Mouse (Mus musculus) spleen, postnatal 36 days (tissue): Measurements from ENCODE around the gene Vps51.

ENCODE experiments used
- DNase-seq, 2 experiments: peaks; one replicate each; pipeline ENCODE4 v3.0.0; 2022; ENCODE audit warnings: low spot score in 2 of 2, mixed read lengths in 1 of 2

The Vps51 gene

DNA sequence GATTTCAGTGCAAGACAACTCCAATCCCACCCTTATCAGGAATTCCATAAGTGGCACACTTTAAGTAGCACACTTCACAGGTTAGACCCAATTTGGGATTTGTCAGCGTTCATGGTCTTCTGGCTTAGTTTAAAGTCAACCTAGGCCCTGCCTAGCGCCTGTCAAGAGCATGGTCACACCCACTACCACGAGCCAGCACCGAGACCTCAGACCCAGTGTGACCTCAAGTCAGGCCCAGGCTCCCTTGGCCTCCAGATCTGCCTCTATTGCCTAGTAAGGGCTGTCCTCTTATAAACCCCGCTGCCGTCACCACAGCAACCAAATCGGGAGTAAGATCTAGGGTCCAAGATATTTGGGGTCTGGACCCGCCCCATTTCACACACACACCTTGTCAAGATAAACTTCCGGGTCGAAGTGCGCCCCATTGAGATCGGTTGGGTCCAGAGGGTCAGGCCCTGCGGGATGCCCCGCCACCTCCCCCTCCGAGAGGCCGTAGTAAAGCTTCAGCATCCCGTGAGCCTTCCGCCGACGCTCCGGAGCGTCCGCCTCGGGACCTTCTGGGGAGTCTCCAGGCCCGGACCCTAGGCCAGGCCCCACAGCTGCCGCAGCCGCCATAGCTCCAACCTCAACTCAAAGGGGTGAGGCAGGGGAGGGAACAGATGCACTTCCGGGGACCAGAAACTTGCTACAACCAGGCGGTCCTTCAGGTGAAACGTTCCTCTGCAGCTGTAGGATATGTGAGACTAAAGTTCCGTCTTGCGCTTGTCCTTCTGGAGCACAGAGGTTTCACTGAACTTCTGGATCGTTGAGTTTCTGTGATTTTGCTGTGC lies at the start of gene Vps51:
Vps51 (minus strand) TSS at position 668 of the 830 bp plus-strand sequence.
- DNase-seq = peak; percentile 83

DNA sequence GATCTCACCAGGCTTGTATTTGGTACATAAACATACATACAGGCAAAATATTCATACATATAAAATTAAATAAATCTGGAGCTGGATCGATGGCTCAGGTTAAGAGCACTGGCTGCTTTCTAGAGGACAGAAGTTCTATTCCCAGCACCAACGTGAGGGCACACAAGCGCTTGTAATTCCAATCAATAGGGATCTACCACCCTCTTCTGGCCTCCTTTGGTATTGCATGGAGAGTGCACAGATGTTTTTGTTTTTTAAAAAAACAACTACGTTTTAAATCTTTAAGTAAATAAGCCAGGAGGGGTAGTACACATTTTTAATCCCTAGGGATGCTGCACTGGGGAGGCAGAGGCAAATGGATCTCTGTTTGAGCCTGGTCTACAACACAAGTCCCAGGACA lies 49.3 kb upstream of the Vps51 start:
- peak; percentile 24 to 61 for DNase-seq

DNA sequence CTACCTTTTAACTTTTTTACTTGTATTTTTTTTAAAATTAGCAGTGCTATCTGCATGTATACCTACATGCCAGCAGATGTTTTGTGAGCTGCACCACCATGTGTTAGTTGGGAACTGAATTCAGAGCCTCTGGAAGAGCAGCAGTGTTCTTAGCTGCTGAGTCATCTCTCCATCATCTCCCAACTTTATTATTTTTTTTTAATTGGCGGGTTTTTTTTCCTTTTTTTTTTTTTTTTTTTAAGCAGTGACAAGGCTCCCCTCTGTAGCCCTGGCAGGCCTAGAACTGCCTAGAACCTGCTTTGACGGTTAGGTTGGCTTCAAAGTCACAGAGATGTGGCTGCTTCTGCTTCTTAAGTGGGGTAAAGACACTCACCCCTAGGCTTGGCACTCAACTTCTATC lies 47.9 kb upstream of the Vps51 start:
- no peak for DNase-seq

DNA sequence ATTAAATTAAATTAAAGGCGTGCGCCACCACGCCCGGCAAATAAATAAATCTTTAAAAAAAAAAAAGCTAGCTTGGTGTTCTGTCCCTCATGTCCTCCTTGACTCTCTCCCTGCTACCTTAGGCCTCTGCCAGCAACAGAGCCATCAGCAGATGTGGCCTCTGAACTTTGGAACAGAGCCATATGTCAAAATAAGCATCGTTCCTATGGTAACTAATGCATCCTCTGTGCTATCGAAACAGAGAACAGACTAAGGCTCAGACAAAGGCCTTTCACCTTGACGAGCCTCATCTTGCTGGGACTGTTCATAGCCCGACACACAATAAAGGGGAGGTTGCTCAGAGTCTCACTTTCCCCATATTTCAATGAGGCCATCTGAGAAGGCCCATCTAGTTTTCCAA lies 46.3 kb upstream of the Vps51 start:
- no peak for DNase-seq

DNA sequence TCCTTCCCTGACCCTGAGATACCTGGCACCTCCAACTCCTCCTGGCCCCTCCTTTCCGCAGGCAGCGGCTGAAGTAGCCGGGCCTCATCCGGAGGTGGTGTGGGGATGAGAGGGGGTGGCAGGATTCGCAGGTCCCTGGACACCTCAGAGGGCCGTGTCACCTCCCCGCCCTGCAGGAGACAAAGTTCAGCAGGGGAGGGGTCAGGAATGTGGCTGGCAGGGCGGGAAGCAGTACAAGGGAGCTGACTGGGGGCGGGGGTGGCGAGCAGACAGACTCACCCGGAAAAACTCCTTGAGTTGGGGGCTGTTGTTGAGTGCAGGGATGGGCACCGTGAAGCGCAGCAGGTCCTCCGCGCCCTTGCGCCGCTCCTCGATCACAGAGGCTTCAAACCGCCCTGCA lies 44.7 kb upstream of the Vps51 start:
- DNase-seq = no peak

DNA sequence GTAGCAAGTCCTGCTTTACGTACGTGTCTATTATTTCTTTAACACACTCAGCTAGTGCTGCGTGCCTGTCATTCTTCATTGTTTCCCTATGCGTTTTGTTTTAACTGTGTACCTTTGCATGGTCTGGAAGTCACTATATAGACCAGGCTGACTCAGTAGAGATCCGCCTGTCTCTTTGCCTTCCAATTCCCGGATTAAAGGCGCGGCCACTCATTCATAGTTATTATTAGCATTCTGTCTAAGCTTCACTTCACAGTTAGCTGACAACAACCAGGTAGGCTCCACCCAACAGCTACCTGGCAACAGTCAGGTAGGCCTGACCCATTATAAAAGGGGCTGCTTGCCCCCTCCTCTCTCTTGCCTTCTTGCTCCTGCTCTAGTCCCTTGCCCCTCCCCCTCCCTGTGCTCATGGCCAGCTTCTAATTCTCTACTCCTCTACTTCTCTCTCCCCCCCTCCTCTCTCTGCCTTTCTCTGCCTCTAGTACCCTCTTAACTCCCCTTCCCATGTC lies 41.7 kb upstream of the Vps51 start:
- no peak for DNase-seq

DNA sequence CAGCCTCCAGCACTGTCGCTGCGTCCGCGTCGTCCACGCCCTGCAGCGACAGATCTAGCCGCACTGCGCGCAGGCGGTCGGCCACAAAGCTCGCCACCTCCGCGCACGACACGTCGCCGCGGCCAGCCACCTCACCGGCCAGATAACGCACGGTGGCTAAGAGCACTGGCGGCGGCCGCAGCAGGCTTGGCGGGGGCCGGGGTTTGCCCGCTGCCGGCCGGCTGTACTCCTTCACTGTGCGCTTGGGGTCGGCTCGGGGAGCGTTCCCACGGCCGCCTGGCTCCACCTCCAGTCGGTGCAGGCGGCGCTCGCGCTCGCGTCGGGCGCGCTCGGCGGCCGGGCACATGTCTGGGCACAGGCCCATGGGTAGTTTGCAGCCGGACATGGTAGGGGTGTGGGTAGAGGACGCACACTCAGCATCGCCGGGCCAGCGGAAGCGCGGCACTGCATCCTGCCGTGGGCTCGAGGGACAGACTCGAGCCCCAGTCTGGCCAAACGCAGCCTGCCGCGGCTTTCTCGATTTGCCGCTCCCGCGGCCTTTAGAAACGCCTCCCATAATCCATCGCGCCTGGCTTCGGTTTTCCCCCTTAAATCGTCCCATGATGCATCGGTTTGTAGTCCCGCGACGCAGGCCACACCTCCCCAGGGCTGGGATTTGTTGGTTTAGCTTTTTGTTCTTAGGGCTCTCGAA lies 41.1 kb upstream of the Vps51 start, which contains the start of gene Sac3d1:
Sac3d1 (minus strand) TSS at position 665 of the 691 bp plus-strand sequence.
- DNase-seq = peak; percentile 88 to 91

DNA sequence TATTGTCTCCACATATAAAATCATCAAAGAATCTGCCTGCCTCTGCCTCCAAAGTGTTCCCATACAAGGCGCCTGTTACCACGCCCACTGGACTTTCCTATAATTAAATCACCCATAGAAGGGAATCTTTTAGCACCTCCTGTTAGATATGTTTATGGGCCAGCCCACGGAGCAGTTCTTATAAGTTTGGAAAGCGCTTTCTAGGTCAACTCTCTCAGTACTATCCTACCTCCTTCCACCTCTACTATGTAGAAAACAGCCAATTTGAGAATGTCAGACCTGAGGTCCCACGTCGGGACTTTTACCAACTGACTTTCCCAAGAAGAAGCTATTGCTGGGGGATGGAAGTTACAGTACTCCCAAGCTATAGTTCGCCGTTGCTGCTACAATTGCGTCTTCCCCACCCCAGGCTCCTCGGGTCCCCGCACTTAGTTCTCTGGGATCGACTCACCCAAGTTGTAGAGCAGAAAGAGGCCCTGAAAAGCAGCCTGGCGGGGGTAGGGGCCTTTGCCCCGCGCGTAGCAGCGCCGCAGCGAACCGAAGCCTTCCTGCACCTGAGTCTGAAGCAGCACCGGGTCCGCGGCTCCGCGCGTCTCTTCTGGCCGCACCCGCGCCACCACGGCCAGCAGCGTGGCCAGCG lies 40.4 kb upstream of the Vps51 start:
- DNase-seq = no peak

DNA sequence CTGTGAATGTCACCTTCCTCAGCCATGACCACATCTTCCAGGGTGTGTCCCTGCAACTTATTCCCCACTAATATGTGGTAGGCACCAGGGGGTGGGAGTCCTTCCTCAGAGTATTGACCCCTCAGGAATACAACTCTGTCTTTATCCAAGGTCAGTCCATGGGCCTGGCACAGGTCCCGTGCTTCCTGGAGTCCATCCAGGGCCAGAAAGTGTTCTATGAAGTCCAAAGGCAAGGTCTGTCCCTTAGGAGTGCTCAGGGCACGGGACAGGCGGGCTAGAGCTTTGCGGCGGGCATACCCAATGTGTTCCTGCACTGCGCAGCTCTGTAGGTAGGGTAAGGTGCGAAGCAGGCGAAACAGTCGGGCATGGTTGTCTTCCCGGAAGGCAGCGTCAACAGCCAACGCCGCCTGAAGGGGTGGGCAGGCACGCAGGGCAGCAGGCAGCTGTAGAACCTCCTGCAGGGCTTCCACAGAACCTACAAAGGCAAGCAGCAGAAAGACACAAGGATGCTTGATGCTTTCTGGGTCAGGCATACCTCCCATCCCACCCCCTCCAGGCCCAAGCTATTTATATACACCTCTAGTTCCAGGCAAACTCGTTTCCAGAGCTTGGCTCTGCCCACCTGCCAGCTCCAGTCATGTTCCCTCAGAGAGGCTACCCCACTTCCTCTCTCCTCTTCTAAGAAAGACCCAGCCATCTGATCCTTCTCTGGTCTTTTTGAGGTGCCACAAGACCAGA lies 39.3 kb upstream of the Vps51 start:
- DNase-seq = no peak

DNA sequence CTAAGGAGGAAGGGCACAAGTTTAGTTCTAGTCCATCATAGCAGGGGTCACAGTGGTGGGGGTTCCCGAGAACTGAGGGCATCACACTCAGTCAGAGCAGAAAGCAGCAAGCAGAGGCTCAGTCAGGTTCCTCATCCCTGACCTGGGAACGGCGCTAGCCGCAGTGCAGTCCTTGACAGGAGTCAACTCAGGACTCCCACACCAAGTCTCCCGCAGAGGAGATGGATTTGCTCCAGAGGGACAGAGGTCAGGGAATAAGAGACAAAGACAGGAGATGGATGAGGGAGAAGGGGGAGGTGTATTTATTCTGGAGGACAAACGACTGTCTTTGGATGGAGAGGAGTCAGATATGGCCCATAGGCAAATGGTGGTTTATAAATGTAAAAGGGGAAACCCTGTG lies 36.1 kb upstream of the Vps51 start:
- no peak for DNase-seq

DNA sequence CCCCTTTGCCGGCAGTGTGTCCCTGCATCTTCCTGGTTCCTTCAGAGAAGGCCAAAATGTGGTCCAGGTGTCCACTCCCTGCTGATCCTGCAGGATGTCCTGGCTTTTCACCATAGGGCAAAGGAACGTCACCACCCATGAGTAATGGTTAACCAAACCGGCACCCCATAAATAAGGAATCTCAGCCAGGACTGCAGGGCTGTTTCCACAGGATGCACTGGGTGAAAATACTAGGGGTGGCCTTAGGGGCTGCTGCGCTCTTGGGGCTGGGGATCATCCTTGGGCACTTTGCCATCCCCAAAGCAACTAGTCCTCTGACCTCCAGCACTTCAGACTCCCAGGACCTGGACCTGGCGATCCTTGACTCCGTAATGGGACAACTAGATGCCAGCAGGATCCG lies 28.6 kb upstream of the Vps51 start, which contains the start of gene Naaladl1:
Naaladl1 (plus strand) TSS at position 197 of the 400 bp plus-strand sequence.
- DNase-seq = no peak

DNA sequence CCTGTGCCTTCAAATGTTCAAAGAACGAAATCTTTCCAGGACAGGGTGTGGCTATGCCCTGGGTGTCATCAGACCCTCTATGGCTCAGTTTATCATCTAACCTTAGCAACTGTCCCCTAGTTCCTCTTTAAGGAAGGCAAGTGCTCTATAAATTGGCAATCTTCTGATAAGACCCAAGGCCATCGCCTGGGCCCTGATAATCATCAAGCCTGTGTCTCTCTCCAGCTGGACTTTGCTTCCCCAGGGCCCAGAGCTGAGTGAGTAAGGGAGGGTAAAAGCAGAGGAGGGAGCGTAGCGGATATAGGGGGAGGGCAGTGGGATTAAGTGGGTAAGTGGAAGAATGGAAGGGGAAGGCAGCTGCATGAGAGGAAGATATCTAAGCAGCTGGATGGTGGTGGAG lies 27.4 kb upstream of the Vps51 start:
- DNase-seq = no peak

DNA sequence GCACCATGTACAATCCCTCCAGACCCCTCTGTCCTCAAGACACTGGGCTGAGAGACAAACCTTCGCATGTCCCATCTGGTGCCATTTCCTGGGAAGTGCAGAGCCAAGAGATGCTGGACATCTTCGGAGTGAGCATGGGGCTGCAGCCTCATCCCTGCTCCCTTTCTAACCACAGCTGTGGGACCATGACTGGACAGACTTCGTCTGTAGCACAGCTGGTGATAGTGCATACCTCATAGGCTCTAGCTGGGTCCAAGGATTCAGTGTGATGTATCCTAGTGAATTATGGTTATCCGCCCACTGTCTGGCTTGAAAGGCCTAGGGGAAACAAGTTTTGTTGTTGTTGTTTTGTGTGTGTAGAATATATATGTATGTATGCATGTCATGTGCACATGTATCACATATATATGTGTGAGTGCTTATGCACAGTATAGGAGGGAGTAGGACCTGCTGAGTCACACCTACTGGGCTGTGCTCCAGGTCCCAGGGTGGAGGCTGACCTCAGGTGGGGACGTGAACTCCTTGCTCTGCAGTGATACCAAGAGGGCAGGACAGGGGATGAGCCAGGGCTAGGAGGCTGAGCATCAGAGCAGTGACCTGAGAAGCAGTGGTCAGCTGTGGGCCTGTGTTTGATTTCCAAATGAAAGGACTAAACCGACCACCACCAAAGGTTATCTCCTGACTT lies 25.3 kb upstream of the Vps51 start:
- peak; percentile 62 to 78 for DNase-seq

DNA sequence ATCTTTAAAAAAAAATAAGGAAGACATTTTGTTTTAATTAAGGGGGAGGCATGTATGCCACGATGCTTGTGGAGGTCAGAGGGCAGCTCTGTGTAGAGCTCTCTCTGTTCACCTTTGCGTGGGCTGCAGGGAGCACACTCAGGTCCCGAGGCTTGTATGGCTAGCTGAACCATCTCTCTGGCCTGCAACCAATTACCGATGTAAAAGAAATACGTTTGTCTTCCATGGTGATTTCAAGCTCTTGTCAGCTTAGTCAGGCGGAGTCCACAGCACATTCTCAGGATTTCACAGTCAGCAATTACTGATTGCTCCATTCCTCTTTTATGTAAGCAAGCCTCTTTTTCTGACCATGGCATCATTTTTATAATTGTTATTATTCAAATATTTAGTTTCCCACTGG lies 24.2 kb upstream of the Vps51 start:
- no peak for DNase-seq

DNA sequence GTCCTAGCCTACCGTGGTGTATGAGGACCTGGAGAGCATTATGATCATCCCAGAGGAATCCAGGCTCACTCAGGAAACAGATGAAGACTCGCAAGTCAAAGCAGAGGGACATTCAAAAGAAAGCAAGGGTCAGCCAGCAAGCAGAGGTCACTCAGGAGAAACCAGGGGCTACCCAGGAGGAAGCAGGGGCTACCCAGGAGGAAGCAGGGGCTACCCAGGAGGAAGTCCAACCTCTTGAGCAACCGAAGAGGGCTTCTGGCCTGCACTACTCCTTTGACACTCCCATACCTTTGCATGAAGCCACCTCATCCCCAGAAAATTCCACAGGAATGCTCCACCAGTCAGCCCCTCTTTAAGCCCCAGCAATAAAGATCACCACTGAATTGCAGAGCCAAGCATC lies 20.8 kb upstream of the Vps51 start:
- DNase-seq = no peak

DNA sequence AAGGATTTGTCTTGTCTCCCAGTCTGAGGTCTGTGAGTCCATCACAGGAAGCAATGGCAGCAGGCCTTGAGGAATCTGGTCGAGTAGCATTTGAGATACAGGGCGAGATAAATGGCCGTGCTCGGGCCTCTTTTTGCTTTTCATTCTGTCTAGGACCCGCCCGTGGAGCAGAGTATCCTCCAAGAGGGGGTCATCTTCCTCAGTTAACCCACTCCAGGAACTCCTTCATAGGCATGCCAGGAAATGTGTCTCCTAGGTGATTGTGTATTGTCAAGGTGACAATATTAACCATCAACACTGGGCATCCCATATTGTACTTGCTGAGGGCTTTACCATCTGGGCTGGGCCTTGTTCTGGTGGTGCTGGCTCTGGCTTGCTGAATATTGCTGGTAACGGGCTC lies 17.1 kb upstream of the Vps51 start, which contains the start of gene AC131692.1:
AC131692.1 (plus strand) TSS at position 301 of the 400 bp plus-strand sequence.
- no peak for DNase-seq

DNA sequence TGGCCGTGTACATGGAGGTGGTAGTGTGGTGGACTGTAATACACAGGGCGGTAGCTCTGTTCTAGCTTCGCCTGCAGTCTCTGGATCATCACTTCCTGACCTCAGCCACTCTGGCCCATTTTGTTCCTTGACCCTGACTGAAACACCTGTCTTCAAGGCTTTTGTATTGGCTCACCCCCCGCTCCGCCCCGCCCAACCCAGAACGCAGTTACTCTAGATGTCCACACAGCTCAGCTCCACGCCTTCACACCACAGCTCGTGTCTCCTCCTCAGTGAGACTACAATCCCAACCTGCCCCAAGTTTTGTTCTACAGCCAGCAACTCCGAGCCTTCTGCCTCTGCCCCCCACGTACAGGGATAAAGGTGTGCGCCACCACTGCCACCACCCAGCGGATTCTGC lies 11.8 kb upstream of the Vps51 start:
- DNase-seq = no peak

DNA sequence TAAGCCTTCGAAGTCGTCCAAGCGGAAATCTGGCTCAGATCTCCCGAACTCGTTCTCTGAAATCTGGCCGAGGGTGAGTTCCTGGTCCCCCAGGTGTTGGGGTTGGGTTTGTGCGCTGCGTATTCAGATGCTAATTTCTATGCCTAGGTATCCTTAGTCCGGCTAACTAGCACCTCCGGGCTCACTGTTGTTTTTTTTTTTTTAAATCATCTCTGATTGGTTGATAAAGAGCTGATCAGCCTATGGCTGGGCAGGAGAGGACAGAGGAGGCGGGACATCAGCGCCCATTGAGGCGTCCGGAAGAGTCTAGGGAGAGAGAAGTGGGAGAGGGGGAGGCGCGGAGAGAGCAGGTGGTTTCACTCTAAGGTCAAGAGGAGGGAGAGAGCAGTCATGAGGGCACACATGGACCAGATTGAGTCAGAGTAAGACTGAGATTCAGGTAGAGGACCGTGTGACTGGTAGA lies 8.4 kb upstream of the Vps51 start:
- peak; percentile 66 to 80 for DNase-seq

DNA sequence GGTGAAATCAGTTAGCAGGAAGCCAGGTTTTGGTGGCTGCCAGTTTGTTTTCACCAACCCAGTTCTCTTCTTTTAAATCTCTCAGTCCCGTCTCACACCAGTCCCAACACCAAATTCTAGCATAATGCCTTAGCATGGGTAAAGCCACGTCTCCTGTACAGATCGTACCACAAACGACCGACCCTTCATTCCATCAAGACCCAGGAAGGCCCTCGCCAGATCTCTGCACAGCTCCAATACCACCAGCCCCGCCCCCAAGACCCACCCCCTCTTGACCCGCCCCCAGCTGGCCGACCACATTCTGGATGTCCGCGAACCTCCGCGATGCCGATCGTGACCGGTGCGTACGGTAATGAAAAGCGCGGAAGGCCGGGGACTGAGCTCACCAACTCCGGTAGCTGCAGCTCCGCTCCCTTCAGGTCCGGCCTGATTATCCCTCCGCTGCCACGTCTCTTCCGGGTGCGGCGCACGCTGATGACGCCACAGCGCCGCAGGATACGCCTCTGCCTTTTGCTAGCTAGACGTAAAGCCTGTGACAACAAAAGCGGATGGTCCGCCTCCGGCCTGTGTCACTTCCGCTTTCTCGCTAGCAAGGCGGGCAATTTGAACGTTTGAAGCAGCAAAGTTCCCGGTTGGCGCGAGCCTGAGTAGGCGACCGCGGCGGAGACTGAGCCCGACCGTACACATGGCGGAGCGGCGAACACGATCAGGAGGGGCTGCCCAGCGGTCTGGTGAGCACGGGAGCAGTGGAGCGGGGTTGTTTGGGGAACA lies 7.6 kb upstream of the Vps51 start, which contains the start of the genes Zfpl1 and Cdca5:
Zfpl1 (minus strand) TSS at position 479 of the 771 bp plus-strand sequence.
Cdca5 (plus strand) TSS at position 506 of the 771 bp plus-strand sequence.
- DNase-seq = peak; percentile 96 to 97

DNA sequence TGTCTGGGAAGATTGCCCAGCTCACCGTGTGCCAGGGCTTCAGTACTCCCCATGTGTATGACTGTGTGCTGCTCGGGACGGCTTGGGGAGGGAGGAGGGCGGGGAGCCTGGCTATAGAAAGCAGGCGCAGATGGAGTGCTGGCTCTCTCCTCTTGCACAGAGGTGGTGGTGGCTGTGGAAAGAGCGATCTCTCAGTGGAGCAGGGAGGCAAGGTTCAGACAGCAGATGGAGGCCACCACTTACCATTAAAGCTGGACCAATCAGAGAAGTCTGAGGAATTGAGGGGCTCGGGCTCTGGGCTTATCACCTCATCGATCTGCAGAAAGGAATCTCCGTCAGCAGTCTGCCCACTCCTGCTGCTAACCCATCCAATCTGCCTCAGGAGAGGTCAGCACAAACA lies 5.1 kb upstream of the Vps51 start, which contains the start of gene Gm28374:
Gm28374 (minus strand) TSS at position 101 of the 400 bp plus-strand sequence.
- no peak for DNase-seq
